Mouse (Mus musculus) ovary, postnatal 10 days (tissue): ENCODE data around the gene Sys1.

ENCODE experiments used
- DNase-seq: peaks from one replicate; pipeline ENCODE4 v3.0.0; 2022; ENCODE audit warnings: low spot score

The Sys1 gene

GRCm38 (mm10) chr2:164497691-164498268 is 41.0 kb downstream of the Sys1 start:
- no peak for DNase-seq

DNA sequence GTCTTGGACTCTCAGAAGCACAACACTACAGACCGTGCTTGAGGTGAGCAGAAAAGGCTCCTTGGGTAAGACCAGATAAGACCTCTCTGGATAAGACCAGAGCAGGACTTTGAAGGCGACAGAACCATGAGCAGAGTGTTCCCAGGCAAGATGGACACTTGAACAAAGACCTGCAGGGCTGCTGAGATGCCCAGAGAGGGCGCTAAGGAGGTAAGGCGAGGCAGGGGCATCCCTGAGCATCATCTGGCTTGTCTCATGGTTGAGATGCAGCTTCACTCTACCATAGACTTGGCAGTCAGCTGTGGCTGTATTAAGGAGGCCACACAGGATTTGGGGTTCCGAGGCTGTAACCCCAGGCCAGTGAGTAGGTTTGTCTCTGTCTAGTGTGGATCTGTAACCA is 42.6 kb downstream of the Sys1 start:
- no peak for DNase-seq

DNA sequence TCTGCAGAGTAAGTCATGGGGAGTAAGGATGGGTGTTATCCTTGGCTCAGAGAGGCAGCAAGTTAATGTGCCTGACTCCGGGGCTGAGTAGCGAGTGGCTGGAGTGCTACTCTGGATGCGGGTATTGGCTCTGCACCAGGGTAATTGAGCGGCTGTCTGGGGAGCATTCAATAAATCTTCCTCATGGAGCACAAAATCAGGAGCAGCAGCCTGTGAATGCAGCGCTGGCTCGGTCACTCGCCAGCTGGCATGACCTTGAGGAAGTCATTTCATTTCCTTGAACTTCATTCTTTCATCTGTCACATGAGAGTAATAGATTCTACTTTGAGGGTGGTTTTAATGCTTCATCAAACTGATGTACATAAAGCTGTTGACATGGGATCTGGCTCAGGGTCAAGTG is 43.7 kb downstream of the Sys1 start:
- DNase-seq, result no peak

GRCm38 (mm10) chr2:164504919-164505318 is 48.2 kb downstream of the Sys1 start:
- DNase-seq, result no peak

GRCm38 (mm10) chr2:164505619-164506347 is 49.0 kb downstream of the Sys1 start:
- DNase-seq, result no peak

- no peak for DNase-seq
Measured at GRCm38 (mm10) chr2:164507811-164508210, 51.0 kb downstream of the Sys1 start.

GRCm38 (mm10) chr2:164510621-164511190 is 53.9 kb downstream of the Sys1 start:
- no peak for DNase-seq

DNA sequence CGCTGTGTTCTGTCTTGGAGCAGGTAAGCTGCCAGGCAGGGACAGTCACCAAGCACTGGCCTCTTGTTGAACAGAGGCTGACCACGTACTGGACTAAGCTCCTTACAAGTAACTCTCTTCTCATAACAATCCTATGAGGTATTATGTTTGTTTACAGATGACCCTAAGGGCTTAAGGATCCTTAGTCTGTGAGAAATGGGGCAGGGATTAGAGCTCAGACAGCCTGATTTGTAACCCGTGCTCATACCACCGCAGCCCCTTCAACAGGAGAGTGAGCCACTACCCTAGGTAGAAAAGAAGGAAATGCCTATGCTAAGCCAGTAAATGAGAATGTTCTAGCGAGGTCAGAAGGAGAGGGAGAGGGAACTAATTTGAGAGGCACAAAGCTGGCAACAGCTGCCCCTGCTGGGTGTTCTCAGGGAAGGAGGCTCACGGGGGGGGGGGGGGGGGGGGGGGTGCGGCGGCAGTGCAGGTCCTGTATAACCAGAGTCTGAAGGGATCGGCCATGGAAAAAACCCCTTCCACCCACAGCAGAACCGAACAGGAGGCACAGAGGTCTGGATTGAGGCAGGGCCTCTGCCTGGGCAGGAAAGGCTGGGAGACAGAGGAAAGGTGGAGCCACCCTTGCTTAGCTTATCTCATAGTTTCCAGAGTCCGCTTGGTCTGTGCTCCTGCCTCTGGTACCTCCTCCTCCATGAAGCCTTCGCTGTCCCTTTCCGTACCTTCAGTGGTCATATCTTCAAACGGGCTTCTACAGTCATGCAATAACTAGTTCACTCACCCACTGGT is 55.6 kb downstream of the Sys1 start:
- DNase-seq, result no peak

DNA sequence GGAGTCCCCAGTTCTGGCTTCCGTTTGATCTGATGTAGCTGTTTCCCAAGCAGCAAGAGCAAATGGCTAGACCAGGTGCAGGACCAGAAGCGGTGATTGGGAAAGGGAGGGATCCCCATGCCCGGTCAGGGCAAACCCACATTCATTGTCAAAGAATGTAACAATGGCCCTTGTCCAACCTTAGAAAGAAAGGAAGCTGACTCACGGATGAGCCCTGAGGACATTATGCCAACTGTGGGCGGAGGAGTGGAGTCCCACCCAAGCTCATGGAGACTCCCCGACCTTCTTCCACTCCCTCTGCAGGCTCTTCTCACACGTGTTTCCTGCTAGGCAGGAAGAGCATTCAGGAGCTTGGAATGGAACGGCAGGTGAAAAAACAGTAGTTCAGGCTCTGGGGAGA is 56.6 kb downstream of the Sys1 start:
- no peak for DNase-seq

GRCm38 (mm10) chr2:164514916-164515315 is 58.2 kb downstream of the Sys1 start:
- no peak for DNase-seq

DNA sequence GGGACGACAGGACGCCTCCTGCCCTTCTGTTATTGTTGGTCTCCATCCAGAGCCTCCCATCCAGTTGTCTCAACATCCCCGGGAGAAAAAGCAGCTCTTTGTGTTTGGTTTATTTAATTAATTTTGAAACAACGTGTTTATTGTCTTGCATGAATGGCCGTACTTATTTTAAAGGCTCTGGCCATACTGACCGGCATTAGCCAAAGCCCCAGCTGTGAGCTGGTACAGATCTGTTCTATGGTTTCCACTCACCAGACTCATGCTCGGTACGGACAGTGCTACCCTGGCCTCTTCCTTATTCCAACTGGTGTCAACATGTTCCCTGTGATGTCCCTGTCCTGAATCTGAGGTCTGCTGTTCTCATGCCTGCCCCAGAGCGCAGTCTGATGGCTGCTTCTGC is 59.1 kb downstream of the Sys1 start:
- no peak for DNase-seq

DNA sequence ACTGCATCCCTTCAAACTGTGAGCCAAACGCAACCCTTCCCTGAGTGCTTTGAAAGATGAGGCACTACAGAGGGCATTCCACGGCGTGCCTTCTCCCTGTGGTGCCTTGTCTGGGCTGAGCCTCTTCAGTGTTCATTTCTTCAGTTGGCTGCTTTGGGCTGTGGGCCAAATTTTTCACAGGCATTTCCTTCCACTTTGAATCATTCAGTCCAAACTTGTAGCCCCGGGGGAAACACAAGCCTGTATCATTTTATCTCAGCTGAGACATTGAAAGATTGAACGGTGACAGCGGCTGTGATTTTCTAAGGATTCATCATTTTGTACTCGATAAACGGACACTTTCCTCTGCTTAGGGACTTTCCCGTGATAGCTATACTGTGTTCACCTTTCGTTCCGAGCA is 59.8 kb downstream of the Sys1 start:
- DNase-seq, result no peak

GRCm38 (mm10) chr2:164517485-164518221 is 60.9 kb downstream of the Sys1 start:
- no peak for DNase-seq

- no peak for DNase-seq
Measured at GRCm38 (mm10) chr2:164518266-164519170, 61.8 kb downstream of the Sys1 start.

GRCm38 (mm10) chr2:164519171-164519526 is 62.4 kb downstream of the Sys1 start:
- DNase-seq, result no peak

DNA sequence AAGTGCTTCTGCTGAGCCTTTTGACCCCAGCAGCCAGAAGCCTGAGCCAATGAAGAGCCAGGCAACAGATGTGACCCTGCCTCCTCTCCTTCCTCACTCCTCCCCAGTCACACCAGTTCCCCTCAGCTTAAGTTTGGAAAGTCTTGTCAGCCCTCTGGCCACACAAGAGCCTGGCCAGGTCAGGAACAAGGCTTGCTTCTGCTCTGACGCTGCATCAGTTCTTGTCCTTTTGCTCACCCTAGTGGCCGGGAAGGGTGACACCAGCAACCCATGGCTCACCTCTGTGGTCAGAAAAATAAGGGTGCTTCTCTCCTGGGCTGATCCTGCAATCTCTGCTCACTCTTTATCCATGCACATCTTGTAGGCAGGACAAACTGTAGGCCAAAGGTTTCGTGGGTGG is 64.0 kb downstream of the Sys1 start:
- no peak for DNase-seq

GRCm38 (mm10) chr2:164521841-164522240 is 65.1 kb downstream of the Sys1 start:
- DNase-seq, result no peak

GRCm38 (mm10) chr2:164522280-164522679 is 65.5 kb downstream of the Sys1 start:
- DNase-seq, result no peak

- no peak for DNase-seq
Measured at GRCm38 (mm10) chr2:164523301-164523773, 66.6 kb downstream of the Sys1 start.

GRCm38 (mm10) chr2:164528557-164528956 is 71.8 kb downstream of the Sys1 start:
- no peak for DNase-seq
